Mouse (Mus musculus) liver, embryonic 14.5 days (tissue): Measurements from ENCODE around the gene Kcnh6.

ENCODE experiments used
- CTCF ChIP-seq: IDR thresholded peaks from 2 replicates; pipeline ENCODE4 v1.5.1; 2016; ENCODE audit warnings: antibody characterized with exemption, low read depth, control low read depth
- EP300 ChIP-seq: IDR thresholded peaks from 2 replicates; pipeline ENCODE4 v1.6.1; 2016; ENCODE audit warnings: antibody characterized with exemption, low read depth

- TF ChIP-seq CTCF: no peak
- TF ChIP-seq EP300: no peak
Observed at GRCm38 (mm10) chr11:105990231-105990630, 17.7 kb upstream of the Kcnh6 start.
